Mouse (Mus musculus) embryonic stem cell, embryonic (primary cell): ENCODE results near the gene Dip2b.

ENCODE experiments used
- CTCF ChIA-PET, 4 experiments: fragments of 300-600 bp in 2 of 4; fragments of 350-600 bp in 2 of 4; sonication (Branson Sonifier 250); formaldehyde crosslinking; loops; one replicate each; lab custom pipeline; 2022; ENCODE audit warnings: inconsistent platforms in 2 of 4; lab: Charles Lee
- POLR2A ChIA-PET, 4 experiments: fragments of 300-600 bp in 2 of 4; fragments of 350-600 bp in 2 of 4; sonication (Branson Sonifier 250); formaldehyde crosslinking; loops; one replicate each; lab custom pipeline; 2022; ENCODE audit warnings: antibody characterized with exemption in 4 of 4, inconsistent platforms in 1 of 4; lab: Charles Lee

Dip2b gene

GRCm38 (mm10) chr15:100038470-100038971, at the start of gene Dip2b:
TSS of gene Dip2b (plus strand) at chr15:100038664.
- POLR2A ChIA-PET = interaction anchor here in 3 of 4 experiments (0.5 to 2.1 kb wide), 26 partner anchors 11 to 359 kb away, joined by 3 to 8 read pairs (median 3); partner anchors contain the start of genes Atf1 (in 1 of the 3), Lima1 (in 1 of the 3) and Tmprss12 (in 1 of the 3)
- CTCF ChIA-PET = interaction anchor here (0.5 to 2.2 kb wide), 64 partner anchors 9 to 870 kb away, joined by 3 to 12 read pairs (median 3); partner anchors contain the start of genes Gm17349 (in 1 of the 4) and Pou6f1 (in 1 of the 4)

GRCm38 (mm10) chr15:99993100-99993499, 45.4 kb upstream of the Dip2b start:
- CTCF ChIA-PET = no interaction called here
- POLR2A ChIA-PET = interaction anchor here in 1 of 4 experiments (1.3 to 1.8 kb wide), 2 partner anchors 11 to 20 kb away, joined by 7 to 10 read pairs; no protein-coding TSS in a partner anchor

- ChIA-PET CTCF (no interaction called here), POLR2A (interaction anchor here in 1 of 4 experiments (1.1 to 2.2 kb wide), 2 partner anchors 12 to 24 kb away, joined by 3 to 10 read pairs; no protein-coding TSS in a partner anchor)
These were observed 41.2 kb upstream of the Dip2b start for GRCm38 (mm10) chr15:99997114-99997804.

GRCm38 (mm10) chr15:99999390-99999789, 39.1 kb upstream of the Dip2b start:
- CTCF ChIA-PET = no interaction called here
- POLR2A ChIA-PET = interaction anchor here in 2 of 4 experiments (0.6 to 1.4 kb wide), 6 partner anchors 15 to 351 kb away, joined by 3 to 6 read pairs (median 4); no protein-coding TSS in a partner anchor

GRCm38 (mm10) chr15:100004677-100005273, 33.7 kb upstream of the Dip2b start:
- CTCF ChIA-PET = no interaction called here
- POLR2A ChIA-PET = interaction anchor here in 2 of 4 experiments (1.0 to 2.0 kb wide), 3 partner anchors 10 to 33 kb away, joined by 3 to 6 read pairs (median 4); no protein-coding TSS in a partner anchor

- CTCF ChIA-PET = interaction anchor here in 2 of 4 experiments (0.6 kb wide), 3 partner anchors 33 to 109 kb away, joined by 5 to 6 read pairs (median 5); no protein-coding TSS in a partner anchor
- POLR2A ChIA-PET = interaction anchor here in 2 of 4 experiments (0.6 to 2.8 kb wide), 4 partner anchors 11 to 34 kb away, joined by 3 to 12 read pairs (median 4); no protein-coding TSS in a partner anchor
These were observed 32.3 kb upstream of the Dip2b start for GRCm38 (mm10) chr15:100006180-100006579.

GRCm38 (mm10) chr15:100018280-100018899, 20.1 kb upstream of the Dip2b start:
- ChIA-PET POLR2A (interaction anchor here in 2 of 4 experiments (0.6 to 0.9 kb wide), 2 partner anchors 46 to 208 kb away, joined by 4 to 5 read pairs; no protein-coding TSS in a partner anchor), CTCF (no interaction called here)

- POLR2A ChIA-PET = interaction anchor here in 2 of 4 experiments (0.6 kb wide), 2 partner anchors 313 to 340 kb away, joined by 4 to 7 read pairs; no protein-coding TSS in a partner anchor
- CTCF ChIA-PET = interaction anchor here in 1 of 4 experiments (0.6 kb wide), 1 partner anchor 662 kb away, joined by 7 read pairs; no protein-coding TSS in a partner anchor
These were observed 17.3 kb upstream of the Dip2b start for GRCm38 (mm10) chr15:100021175-100021574.

GRCm38 (mm10) chr15:100022923-100023322, 15.5 kb upstream of the Dip2b start:
- ChIA-PET CTCF (interaction anchor here in 2 of 4 experiments (0.6 to 1.7 kb wide), 4 partner anchors 16 to 434 kb away, joined by 3 read pairs; no protein-coding TSS in a partner anchor), POLR2A (no interaction called here)

- CTCF ChIA-PET = interaction anchor here in 3 of 4 experiments (0.6 to 1.6 kb wide), 3 partner anchors 13 to 47 kb away, joined by 3 to 8 read pairs (median 3); partner anchors contain the start of gene Dip2b (in 2 of the 3)
- POLR2A ChIA-PET = interaction anchor here in 3 of 4 experiments (0.6 to 1.0 kb wide), 5 partner anchors 8 to 193 kb away, joined by 3 to 4 read pairs (median 3); no protein-coding TSS in a partner anchor
These were observed 13.2 kb upstream of the Dip2b start for GRCm38 (mm10) chr15:100025076-100025834.

- POLR2A ChIA-PET = no interaction called here
- CTCF ChIA-PET = no interaction called here
These were observed 10.3 kb upstream of the Dip2b start for GRCm38 (mm10) chr15:100028133-100028532.

GRCm38 (mm10) chr15:100029497-100029896, 9.0 kb upstream of the Dip2b start:
- ChIA-PET CTCF (interaction anchor here in 3 of 4 experiments (0.7 to 1.2 kb wide), 3 partner anchors 9 to 186 kb away, joined by 3 to 5 read pairs (median 4); partner anchors contain the start of gene Dip2b (in 2 of the 3)), POLR2A (interaction anchor here in 2 of 4 experiments (0.7 to 1.0 kb wide), 2 partner anchors 30 to 105 kb away, joined by 3 to 4 read pairs; no protein-coding TSS in a partner anchor)

- POLR2A ChIA-PET = interaction anchor here in 2 of 4 experiments (0.7 to 1.0 kb wide), 2 partner anchors 31 to 104 kb away, joined by 3 to 4 read pairs; no protein-coding TSS in a partner anchor
- CTCF ChIA-PET = interaction anchor here in 3 of 4 experiments (0.7 to 1.2 kb wide), 3 partner anchors 8 to 186 kb away, joined by 3 to 5 read pairs (median 4); partner anchors contain the start of gene Dip2b (in 2 of the 3)
These were observed 8.6 kb upstream of the Dip2b start for GRCm38 (mm10) chr15:100029900-100030299.

GRCm38 (mm10) chr15:100032546-100032945, 5.9 kb upstream of the Dip2b start:
- ChIA-PET CTCF (interaction anchor here in 2 of 4 experiments (0.6 to 0.9 kb wide), 3 partner anchors 101 to 308 kb away, joined by 3 to 5 read pairs (median 5); no protein-coding TSS in a partner anchor), POLR2A (interaction anchor here in 3 of 4 experiments (0.5 to 1.6 kb wide), 9 partner anchors 9 to 337 kb away, joined by 3 to 4 read pairs (median 3); no protein-coding TSS in a partner anchor)

GRCm38 (mm10) chr15:100039001-100039701, 687 bp downstream of the Dip2b start:
- ChIA-PET CTCF (interaction anchor here (0.5 to 2.2 kb wide), 64 partner anchors 9 to 869 kb away, joined by 3 to 12 read pairs (median 3); partner anchors contain the start of genes Gm17349 (in 1 of the 4) and Pou6f1 (in 1 of the 4)), POLR2A (interaction anchor here in 3 of 4 experiments (0.6 to 2.1 kb wide), 25 partner anchors 10 to 359 kb away, joined by 3 to 8 read pairs (median 3); partner anchors contain the start of genes Atf1 (in 1 of the 3) and Tmprss12 (in 1 of the 3))
